Mouse (Mus musculus) heart, postnatal 25 days (tissue): ENCODE data around the gene Kif6. TPM values are rescaled to one million over a fixed set of nuclear protein-coding genes. Genes with fewer than 3 reads are reported as not detected.

Source experiments
- DNase-seq: peaks from one replicate; pipeline ENCODE4 v3.0.0; 2022; ENCODE audit warnings: low spot score
- intact Hi-C: fragments of 180-260 bp; cut with DNase I; formaldehyde crosslinking; loops from one replicate; pipeline ENCODE4 v1.15.1; 2025
- total RNA-seq, 2 experiments: library from RNA; stranded (reverse); gene quantifications; 2 replicates each; pipeline ENCODE4 v1.2.3; 2021

Kif6 gene
- total RNA-seq, 2 experiments from 2014 or later = 1.4 to 4.2 TPM

GRCm38 (mm10) chr17:49875401-49875800, 260.5 kb downstream of the Kif6 start:
- no peak for DNase-seq
- intact Hi-C loops = no loop called here

GRCm38 (mm10) chr17:49875939-49876651, 261.2 kb downstream of the Kif6 start:
- no peak for DNase-seq
- intact Hi-C loops = no loop called here

GRCm38 (mm10) chr17:49880919-49881744, 266.2 kb downstream of the Kif6 start:
- intact Hi-C loops = no loop called here
- no peak for DNase-seq

- no peak for DNase-seq
- intact Hi-C loops = no loop called here
These were observed 266.9 kb downstream of the Kif6 start for GRCm38 (mm10) chr17:49881796-49882195.

GRCm38 (mm10) chr17:49883136-49883755, 268.3 kb downstream of the Kif6 start:
- intact Hi-C loops = no loop called here

GRCm38 (mm10) chr17:49885035-49885434, 270.1 kb downstream of the Kif6 start:
- no peak for DNase-seq
- intact Hi-C loops = no loop called here

More at GRCm38 (mm10) chr17:49883136-49883755, 268.3 kb downstream of the Kif6 start:
- no peak for DNase-seq

GRCm38 (mm10) chr17:49889629-49890028, 274.7 kb downstream of the Kif6 start:
- no peak for DNase-seq
- intact Hi-C loops = no loop called here

GRCm38 (mm10) chr17:49890861-49891260, 275.9 kb downstream of the Kif6 start:
- intact Hi-C loops = no loop called here
- no peak for DNase-seq

- intact Hi-C loops = no loop called here
- no peak for DNase-seq
These were observed 277.5 kb downstream of the Kif6 start for GRCm38 (mm10) chr17:49892390-49892789.

- intact Hi-C loops = no loop called here
- DNase-seq = no peak
These were observed 279.5 kb downstream of the Kif6 start for GRCm38 (mm10) chr17:49894471-49894870.

- no peak for DNase-seq
- intact Hi-C loops = loop anchor here (1.0 to 5.0 kb wide), 2 partner anchors 367 to 431 kb away; no protein-coding TSS in a partner anchor
These were observed 284.0 kb downstream of the Kif6 start for GRCm38 (mm10) chr17:49898849-49899331.

- intact Hi-C loops = no loop called here
- DNase-seq = no peak
These were observed 287.7 kb downstream of the Kif6 start for GRCm38 (mm10) chr17:49902613-49903012.

GRCm38 (mm10) chr17:49923429-49923828, 308.5 kb downstream of the Kif6 start:
- no peak for DNase-seq
- intact Hi-C loops = no loop called here

GRCm38 (mm10) chr17:49927611-49928010, 312.7 kb downstream of the Kif6 start:
- intact Hi-C loops = no loop called here
- DNase-seq = no peak

GRCm38 (mm10) chr17:49933806-49934205, 318.9 kb downstream of the Kif6 start:
- intact Hi-C loops = no loop called here
- DNase-seq = no peak

- intact Hi-C loops = no loop called here
These were observed 319.6 kb downstream of the Kif6 start for GRCm38 (mm10) chr17:49934586-49934985.

GRCm38 (mm10) chr17:49935602-49936205, 320.8 kb downstream of the Kif6 start:
- intact Hi-C loops = loop anchor here (1.0 to 5.0 kb wide), 3 partner anchors 302 to 859 kb away; partner anchors contain the start of gene Dazl
- peak; percentile 40 for DNase-seq

More at GRCm38 (mm10) chr17:49934586-49934985, 319.6 kb downstream of the Kif6 start:
- no peak for DNase-seq

- intact Hi-C loops = loop anchor here (1.0 to 5.0 kb wide), 3 partner anchors 301 to 859 kb away; partner anchors contain the start of gene Dazl
- no peak for DNase-seq
These were observed 321.3 kb downstream of the Kif6 start for GRCm38 (mm10) chr17:49936214-49936613.

GRCm38 (mm10) chr17:49939146-49939545, 324.2 kb downstream of the Kif6 start:
- intact Hi-C loops = loop anchor here (5.0 kb wide), 1 partner anchor 353 kb away; the partner anchor contains the start of gene Dazl
- no peak for DNase-seq

GRCm38 (mm10) chr17:49942674-49943073, 327.7 kb downstream of the Kif6 start:
- intact Hi-C loops = no loop called here

More at GRCm38 (mm10) chr17:49942674-49943073, 327.7 kb downstream of the Kif6 start:
- DNase-seq = no peak
